Mouse (Mus musculus): ENCODE results near the gene Klhl32. TPM values are rescaled to one million over a fixed set of nuclear protein-coding genes. Genes with fewer than 3 reads are reported as not detected.

Gene Klhl32
- 2.4 and 3.1 TPM in 2 replicates for polyA plus RNA-seq (2012; rRNA removed)

GRCm38 (mm10) chr4:24850401-24851325, at the start of gene Klhl32:
Gene Klhl32, minus strand, starts transcription at chr4:24851124.

GRCm38 (mm10) chr4:24897851-24898515, 47.1 kb upstream of the Klhl32 start, which contains the start of gene Ndufaf4:
Gene Ndufaf4, plus strand, starts transcription at chr4:24898083.

Other genes with a start within 250 kb of the Klhl32 start
- gene Ndufaf4, start 47.0 kb upstream of the Klhl32 start, polyA plus RNA-seq (2012; rRNA removed) = 18.5 and 19.2 TPM in 2 replicates
- 5.3 and 6.5 TPM in 2 replicates for gene Gpr63, start 115.3 kb upstream of the Klhl32 start, polyA plus RNA-seq (2012; rRNA removed)